Mouse (Mus musculus): ENCODE measurements around the gene Atmin.

DNA sequence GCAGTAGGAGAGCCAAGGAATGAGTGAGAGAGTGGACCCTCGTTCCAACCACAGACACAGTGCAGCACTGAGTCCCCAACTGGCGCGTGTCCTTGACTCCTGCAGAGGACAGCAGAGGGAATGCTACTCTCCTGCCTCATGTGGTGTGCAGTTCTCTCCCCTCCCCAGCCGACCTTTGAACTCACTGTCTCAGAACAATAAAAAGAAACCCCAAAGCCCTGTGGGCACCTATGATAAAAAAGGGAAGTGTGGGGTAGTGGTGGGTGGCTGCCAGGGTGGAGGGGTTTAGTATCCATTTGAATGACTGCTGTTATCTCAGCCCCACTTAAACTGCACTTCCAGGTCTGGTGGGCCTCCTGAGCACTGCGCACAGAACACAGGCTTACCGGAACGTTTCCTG lies 4.4 kb downstream of the Atmin start:
- TF ChIP-seq CTCF (IDR thresholded peaks at IDR 0.05; ENCODE audit: extremely low read depth, insufficient read depth, low read length) (no peak), POLR2A (IDR thresholded peaks at IDR 0.05; ENCODE audit: extremely low read depth, insufficient read depth, low read length) (no peak)
